Mouse (Mus musculus): ENCODE results near the gene Bicral. TPM values are rescaled to one million over a fixed set of nuclear protein-coding genes. Genes with fewer than 3 reads are reported as not detected.
"Not testable (repeated sequence)": the region's sequence is repeated elsewhere in the genome, so short reads cannot be mapped to it uniquely, and the experiment has no call there.

Gene Bicral
- polyA plus RNA-seq, 1 experiment from 2014 or later, result 5.6 TPM

DNA sequence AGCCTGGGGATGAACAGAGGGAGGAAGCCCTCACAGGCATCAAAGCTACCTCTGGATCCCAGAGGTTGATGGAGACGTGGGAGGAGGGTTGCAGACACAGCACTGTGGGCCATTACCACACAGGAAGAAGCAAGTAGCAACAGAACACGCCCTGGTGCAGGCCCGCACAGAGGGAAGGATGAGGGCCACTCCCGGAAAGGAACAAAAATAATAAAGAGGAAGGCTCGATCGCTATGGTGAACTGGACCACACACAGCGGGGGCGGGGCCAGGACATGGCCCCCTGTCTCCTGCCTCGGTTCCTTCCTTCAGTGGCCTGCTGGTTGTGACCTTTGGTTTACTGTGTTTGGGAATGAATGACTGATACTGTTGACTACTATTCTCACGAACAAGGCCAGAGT is 58.6 kb downstream of the Bicral start:
- no peak for DNase-seq (ENCODE audit: low spot score)

DNA sequence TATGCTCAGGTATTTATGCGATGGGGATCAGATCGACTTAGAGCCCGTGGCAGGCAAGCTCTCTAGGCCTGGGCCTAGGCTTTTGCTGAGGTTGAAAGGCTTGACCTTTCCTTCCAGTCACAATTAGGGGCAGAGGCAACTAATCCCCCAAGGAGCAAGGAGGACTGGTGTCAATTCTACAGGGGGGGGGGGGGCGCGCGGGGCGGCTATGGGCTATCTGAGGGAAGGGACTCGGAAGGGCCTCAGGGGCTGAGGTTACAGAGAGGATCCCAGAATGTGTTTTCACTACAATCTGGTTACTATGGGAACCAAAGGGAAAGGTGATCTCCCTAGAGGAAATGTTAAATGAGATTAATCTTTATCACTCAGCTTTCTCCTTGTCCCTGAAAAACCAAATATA is 60.9 kb downstream of the Bicral start:
- no peak for DNase-seq (ENCODE audit: low spot score)

DNA sequence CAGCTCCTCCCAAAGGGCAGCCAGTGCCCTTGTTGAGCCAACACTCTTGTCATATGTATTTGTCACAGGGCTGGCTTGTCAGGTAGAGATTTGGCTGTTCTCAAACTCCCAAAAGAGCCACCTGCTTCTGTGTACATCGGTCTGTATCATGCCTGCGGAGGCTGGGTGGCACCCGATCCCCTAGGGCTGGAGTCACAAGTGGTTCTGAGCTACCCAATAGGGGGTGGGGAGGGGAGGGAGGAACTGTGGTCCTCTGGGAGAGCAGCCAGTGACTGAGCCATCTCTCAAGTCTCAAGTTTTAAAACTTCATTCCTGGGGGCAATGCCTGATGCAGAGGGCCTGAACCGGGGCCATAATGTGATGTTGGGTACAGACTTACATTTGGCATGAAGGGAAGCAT is 61.5 kb downstream of the Bicral start:
- no peak for DNase-seq (ENCODE audit: low spot score)

DNA sequence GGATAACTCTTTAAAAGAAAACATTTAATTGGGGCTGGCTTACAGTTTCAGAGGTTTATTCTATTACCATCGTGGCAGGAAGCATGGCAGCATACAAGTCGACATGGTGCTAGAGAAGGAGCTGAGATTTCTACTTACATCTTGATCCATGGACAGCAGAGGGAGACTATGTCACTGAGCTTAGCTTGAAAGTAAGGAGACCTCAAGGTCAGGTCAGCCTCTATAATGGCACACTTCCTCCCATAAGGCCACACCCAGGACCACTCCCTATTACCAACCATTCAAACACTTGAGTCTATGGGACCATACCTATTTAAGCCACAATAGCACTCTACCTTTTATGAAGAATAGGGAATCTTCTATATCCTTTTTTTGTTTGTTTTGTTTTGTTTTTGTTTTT is 65.3 kb downstream of the Bicral start:
- DNase-seq (ENCODE audit: low spot score), result no peak

DNA sequence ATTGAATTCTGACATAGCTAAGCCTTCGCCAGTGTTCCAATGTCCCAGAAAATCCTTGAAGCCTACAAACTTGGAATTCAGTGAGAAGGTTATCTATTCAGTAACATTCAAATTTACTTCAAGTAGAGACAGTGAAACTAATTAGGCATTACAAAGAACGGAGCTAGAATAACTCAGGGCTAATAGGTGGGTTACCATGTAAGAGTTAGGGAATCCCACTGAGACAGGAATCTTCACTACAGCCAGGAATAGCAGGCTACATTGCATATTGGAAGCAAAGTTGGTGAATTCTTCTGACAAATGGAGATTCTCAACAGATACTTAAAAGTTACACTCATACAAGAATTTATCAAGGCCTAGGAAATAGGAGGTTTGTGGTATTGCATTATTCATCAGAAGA is 70.3 kb downstream of the Bicral start:
- DNase-seq (ENCODE audit: low spot score), result not testable (repeated sequence)

DNA sequence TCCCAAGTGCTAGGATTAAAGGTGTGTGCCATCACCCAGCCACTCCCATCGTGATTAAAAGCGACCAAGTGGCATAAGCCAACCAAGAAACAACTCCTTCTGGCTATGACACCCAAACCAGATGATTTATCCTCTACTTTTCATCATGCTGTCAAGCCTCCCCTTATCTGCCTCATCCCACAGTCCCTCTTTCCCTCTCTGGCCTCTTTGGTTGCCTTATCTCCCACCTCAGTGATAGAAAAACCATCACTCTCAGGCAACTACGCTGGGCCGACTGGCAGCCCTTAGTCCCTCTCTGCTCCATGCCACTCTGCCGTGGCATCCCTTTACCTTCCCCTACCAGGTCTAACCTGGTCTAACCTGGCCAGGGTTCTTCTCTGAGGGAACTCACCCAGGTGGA is 71.3 kb downstream of the Bicral start:
- DNase-seq (ENCODE audit: low spot score), result no peak

DNA sequence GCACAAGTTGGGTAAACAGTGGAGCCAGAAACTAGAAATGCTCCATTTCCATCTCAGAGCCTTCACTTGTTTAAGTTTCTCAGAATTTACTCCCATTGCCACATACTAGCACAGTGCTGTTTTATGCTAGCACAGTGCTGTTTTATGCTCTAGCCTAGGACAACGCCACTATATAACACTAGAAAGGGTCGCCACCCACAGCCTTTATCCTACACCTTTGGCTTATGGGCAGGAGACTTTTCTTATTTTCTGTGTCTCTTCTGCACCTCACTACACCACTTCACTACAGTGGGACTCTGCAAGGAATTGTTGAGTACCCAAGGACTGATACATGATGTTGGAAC is 75.1 kb downstream of the Bicral start:
- no peak for DNase-seq (ENCODE audit: low spot score)

DNA sequence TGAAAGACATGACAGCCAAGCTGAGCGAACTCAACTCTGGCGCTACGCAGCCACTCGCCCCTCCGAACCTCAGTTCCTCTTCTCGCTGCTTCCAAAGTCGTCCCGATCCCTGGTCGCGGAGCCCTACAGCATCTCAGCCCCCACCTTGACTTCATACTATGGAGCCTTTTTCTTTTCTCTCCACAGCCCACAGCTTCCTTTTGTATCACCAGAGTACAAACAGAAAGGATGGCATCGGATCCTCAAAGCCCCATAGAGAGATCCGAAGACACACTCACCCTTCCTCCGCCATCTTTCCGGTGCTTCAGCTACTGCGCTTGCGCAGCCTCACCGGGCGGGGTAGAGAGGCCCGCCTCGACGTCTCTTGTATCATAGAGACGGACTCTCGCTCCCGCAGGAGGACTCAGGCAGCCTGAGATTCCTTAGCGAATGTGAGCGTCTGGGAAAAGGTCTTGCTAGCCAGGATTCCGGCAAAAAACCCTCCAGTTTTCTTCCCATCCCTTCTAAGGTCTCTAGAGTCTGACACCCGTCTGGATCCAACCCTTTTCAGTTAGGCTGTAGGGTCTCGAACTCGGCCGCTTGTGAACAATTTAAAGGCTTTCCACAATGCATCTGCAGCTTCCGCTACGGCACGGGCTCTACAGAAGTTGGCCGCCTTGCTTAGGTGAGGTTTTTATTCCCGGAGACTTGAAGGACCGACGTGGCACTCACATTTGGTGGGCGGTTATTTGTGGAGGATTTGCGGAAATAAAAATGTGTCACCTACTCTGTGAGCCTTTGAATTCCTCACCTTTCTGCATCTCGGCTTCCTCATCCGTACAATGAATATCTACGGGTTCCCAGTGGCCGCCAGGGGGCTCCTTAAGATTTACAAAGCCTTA is 75.7 kb downstream of the Bicral start, which contains the start of gene Rpl7l1:
TSS of gene Rpl7l1 (minus strand) at position 332 of the 881 bp plus-strand sequence.
- DNase-seq (ENCODE audit: low spot score), result peak; percentile 95

DNA sequence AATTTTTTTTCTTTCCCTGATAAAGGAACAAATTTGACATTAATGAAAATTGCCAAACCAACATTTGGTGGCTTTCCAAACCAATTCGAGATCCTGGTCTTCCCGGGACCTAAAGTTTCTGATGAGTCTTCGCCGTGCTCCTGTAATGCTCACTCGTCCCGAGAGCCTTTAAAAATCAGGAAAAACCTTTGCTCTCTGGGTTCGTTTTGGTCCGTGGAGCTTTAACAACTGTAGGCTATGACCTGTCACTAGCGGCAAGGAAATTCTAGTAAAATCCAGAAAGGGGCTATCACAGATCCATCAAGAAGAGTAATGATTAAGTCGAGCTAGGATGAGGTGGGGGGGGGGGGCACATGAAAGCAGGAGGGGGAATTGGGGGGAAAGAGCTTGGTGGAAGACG is 76.4 kb downstream of the Bicral start:
- DNase-seq (ENCODE audit: low spot score), result no peak

DNA sequence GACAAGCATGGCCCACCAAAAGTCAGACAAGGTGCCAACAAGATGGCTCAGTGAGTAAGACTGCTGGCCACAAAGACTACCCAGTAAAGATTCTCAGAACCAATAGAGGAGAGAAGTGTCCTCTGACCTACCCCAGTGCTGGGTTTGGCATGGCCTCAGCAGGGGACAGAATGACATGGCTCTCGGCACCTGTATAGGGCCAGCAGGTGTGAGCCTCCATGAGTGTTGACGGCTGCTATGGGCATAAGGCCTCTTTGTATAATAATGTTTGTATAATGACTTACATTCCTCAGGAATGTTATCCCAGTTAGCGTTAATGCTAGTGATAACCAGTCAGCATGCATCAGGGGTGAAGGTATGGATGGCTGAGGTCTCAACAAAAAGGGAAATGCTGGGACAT is 82.2 kb downstream of the Bicral start:
- DNase-seq (ENCODE audit: low spot score), result no peak

DNA sequence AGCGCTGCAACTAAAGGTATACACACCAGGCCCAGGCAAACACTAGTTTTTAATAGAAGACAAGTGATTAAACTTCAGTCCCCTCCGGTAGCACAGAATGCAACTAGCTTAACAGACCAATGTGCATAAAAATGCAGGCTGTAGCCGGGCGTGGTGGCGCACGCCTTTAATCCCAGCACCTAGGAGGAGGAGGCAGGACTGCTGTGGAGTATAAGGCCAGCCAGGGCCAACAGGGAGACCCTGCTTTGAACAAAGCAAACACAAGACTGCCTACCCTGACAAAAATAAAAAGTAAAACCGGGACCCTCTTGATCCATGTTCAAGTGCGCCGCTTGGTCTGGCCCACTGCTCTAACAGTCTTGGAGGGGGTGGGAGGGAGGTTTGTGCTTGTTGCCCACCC is 83.2 kb downstream of the Bicral start:
- no peak for DNase-seq (ENCODE audit: low spot score)

DNA sequence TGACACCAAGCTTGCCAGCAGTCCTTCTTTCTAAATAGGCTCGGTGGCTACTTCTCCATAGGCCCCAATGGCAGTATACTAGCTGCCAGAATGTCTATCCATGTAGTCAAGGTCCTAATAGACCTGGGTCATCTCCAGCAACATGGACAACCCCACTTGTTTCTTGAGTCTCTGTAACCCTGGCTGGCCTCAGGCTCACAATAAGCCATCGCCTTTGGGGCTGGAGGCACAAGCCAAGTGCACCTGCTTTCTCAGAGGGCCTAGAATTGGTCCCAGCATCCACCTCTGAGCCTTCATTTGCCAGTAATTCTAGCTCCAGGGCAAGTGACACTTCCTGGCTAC is 84.2 kb downstream of the Bicral start:
- no peak for DNase-seq (ENCODE audit: low spot score)

DNA sequence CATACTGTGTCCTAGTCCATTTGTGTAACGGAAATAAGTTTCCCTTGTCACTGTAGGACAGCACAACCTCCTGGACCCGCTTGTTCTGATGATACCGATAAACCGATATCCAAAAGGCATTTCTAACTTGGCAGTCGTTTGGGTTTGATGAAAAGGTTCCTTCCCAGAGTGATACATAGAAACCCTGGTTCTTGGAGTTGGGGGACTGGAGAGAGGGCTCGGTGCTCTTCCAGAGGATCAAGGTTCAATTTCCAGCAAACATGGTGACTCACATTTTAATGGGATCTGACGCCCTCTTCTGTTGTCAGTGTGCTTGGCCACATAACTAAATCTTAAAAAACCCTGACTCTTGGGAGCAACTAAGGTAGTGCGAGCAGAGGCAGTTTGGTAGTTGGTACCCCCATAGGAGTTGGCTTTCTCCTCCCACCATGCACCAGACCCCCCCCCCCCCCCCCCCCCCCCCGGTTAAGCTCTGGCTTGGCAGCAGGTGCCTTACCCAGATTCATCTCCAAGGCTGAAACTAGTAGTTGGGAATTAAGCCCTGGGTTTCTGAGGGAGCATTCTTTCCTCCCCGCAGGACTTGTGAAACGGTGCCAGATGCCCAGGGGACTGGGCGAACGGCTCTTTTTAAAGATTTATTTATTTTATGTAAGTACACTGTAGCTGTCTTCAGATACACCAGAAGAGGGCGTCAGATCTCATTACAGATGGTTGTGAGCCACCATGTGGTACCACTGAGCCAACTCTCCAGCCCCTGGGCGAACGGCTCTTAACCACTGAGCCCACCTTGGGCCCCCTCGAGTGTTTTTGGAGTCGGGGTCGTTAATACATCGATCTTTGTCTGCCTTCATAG is 84.8 kb downstream of the Bicral start:
- DNase-seq (ENCODE audit: low spot score), result peak; percentile 37

DNA sequence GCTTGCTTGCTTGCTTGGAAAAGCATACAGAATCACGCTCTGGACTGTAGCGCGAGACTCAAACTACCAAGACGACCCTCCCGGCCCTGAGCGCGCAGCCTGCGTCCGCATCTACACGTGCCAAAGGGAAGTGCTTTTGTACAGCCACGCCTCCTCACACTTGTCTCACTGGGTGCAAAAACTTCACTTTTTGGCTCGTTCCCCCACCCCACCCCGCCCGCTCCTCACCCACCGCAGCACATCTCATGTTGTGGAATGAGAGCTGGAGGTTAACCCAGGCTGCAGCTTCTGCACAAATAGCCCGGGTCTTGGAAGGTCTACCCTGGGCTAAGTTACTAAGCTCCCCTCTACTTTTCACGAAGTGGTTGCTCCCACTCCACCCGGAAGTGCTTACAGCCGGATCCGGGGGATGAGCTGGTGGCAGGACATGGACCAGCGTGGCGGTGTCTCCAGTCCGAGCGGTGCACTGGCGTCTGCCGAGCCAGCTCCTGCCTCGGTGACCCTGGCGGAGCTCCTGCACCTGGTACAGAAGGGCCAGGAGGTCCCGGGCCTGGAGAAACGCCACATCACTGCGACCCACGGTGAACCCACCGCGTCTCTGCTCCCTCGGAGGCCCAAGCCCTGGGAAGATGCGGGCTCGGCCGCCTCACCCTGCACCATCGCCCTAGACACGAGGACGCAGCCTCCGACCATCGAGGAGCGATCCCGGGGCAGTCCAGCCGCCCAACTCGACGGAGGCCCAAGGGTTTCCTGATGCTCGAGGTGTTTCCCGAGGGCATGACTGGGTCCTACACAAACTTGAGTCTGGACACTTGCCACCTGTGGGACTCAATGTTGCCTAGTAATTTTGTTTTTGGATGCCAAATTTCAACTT is 85.6 kb downstream of the Bicral start, which contains the start of gene 2310039H08Rik:
TSS of gene 2310039H08Rik (plus strand) at position 232 of the 874 bp plus-strand sequence.
- DNase-seq (ENCODE audit: low spot score), result peak; percentile 86

DNA sequence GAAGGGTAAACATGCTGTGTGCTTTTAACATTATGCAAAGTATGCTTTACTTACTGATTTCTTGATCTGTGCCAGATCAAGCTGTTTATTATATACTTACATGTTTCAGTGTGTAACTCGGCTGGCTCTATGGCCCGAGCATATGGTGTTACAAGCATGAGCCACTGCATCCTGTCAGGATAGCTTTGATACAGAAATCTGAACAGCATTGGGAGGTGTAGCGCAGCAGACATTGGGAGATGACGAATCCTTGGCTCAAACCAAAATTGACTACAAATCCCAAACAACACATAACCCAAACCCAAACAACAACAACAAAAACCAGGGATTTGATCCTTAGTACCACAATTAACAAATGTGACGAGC is 86.3 kb downstream of the Bicral start:
- no peak for DNase-seq (ENCODE audit: low spot score)

DNA sequence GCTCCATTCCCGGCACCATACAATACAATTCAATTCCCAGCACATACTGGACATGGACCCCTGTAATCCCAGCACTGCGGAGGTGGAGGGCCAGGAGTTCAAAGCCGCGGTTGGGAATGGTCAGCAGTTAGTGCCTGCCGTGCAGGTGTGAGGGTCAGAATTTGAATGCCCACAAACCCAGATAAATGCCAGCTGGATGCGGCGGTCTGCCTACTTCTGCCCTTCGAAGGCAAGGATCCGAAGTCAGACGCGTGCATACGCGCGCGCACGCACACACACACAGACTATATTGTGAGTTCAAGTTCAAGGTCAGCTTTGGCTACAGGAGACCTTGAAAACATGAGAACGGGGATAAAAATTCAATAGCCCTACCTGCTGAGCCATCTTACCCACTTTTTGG is 86.7 kb downstream of the Bicral start:
- DNase-seq (ENCODE audit: low spot score), result no peak

DNA sequence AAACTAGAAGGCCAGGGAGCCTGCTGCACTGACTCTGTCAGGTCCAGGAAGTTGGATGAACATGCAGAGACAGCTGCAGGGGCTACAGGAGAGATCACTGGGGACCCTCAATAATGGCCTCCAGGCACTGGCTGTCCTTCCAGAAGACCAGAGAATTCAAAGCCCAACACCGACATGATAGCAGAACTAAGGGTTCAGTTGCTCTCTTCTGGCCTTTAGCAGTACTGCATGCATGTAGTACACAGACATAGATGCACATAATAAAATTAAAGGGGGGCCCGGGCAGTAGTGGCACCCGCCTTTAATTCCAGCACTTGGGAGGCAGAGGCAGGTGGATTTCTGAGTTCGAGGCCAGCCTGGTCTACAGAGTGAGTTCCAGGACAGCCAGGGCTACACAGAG is 87.3 kb downstream of the Bicral start:
- DNase-seq (ENCODE audit: low spot score), result no peak

DNA sequence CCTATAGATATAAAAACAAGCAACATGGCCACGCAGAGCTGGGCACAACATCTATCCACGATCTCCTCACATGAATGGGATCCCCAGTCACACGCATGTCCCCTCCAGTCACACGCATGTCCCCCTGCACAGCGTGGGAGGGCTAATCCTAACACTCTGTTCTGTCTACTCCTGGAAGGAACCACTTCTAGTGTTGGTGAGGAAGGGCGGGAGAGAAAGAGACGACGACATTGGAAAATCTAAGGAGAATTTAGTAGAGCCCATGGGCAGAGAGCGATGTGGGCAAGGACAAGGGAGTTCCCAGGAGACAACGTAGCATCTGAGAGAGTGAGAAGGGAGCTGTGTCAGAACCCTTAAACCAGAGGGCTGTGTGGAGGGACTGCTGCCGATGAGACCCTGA is 87.7 kb downstream of the Bicral start:
- no peak for DNase-seq (ENCODE audit: low spot score)

DNA sequence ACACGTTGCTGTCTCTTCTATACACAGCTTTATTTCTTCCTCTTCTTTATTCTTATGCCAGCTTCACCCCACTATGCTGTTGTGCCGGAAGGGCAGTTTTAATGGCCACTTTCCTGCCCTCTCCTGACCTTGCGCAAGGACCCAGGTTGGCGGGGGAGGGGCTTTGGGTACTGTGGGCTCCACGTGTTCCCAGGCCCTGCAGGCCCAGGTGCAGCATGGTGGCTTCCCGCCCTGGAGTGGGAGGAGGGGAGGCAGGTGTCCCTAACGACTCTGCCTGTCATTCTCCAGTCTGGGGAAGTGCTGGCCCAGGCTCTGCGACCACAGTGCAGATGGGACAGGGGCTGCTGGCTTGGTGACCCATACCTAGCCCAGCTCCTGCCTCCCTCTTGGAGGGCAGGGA is 90.4 kb downstream of the Bicral start:
- peak; percentile 60 for DNase-seq (ENCODE audit: low spot score)

DNA sequence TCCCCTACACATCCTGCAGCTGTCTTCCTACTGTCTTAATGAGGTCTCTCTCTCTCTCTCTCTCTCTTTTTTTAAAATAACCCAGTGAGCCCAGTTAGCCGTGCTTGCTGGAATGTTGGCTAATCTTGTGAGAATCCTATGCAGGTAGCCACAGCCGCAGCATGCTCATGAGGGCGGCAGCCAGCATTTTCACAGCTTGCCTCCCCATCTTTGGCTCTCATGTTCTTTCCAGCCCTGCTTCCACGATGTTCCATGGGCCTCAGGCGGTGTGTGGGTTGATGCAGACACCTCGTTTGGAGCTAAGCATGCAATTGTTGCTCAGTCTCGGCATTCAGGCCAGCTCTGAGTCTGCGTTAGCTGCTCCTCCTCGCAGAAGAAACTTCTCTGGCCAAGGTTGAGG is 93.4 kb downstream of the Bicral start:
- DNase-seq (ENCODE audit: low spot score), result not testable (repeated sequence)

DNA sequence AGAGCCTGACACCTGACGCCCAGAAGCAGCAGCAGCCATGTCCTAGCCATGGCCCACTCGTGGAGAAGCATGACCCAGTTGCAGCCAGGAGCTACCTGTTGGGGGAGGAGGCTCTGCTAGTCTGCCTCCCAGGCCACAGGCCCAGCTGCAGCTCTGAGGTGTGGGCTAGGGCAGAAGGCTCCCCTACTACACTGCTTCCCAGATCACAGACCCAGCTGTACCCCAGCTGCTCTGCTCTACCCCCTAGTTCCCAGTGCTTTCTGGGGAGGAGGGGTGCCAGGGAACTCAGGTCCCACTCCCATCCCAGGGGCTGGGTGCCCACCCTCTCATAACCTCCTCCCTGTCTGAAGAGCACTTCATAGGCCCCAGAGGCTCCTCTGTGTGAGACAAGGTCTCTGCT is 94.7 kb downstream of the Bicral start, which contains the start of gene Ptcra:
TSS of gene Ptcra (minus strand) at position 169 of the 400 bp plus-strand sequence.
- peak; percentile 77 for DNase-seq (ENCODE audit: low spot score)

DNA sequence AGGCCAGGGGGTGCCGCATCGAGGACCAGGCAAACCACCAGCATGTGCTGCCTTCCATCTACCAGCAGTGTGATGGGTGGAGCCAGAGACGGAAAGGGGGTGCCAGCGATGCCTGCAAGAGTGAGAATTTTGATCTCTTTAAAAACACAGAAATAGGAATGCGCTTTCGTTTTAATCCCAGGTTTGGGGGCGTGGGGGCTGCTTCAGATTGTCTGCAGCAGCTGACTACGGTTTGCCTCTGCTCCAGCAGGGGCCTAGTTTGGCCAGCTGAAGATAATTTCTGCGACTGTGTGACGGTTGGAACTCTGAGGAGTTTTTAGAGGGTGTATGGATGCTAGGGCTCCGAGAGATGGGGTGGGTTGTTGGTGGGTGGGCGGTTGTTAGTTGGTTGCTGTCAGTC is 99.5 kb downstream of the Bicral start:
- DNase-seq (ENCODE audit: low spot score), result no peak
